Mouse (Mus musculus): ENCODE measurements around the gene Tent4b. TPM values are rescaled to one million over a fixed set of nuclear protein-coding genes. Genes with fewer than 3 reads are reported as not detected.
A peak's percentile ranks its signal among the peaks of the same experiment; 100 is the strongest.

Gene Tent4b
- polyA plus RNA-seq, 1 experiment from 2014 or later, result 5.3 TPM

DNA sequence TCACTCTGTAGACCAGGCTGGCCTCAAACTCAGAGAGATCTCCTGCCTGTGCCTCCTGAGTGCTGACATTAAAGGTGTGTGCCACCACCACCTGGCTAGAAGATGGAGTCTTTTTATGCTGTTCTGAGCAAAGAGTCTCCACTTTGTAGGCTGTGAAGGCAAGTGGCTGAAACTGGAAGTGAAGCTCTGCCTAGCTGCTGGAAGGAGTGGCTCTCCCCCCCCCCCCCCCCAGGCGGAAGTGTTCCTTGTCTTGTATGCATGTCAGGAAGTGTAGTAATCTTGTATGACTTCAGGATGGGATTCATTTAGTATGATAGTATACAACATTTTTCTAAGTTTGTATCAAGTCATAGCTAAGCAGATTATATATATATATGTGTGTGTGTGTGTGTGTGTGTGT, 29.8 kb downstream of the Tent4b start:
- H3K9me3 ChIP-seq (replicated peaks), result no peaks in the 10 kb centered on the region
- H3K27ac ChIP-seq, result no peak overlapping the region
- peaks cover 19% of the 10 kb centered on the region for H3K4me1 ChIP-seq (replicated peaks)
- H3K36me3 ChIP-seq, result no peaks in the 10 kb centered on the region
- no peak overlapping the region for H3K9ac ChIP-seq
- WGBS, result no CpG with 5 or more reads among the region's 1 CpGs
- H3K4me2 ChIP-seq, result no peak overlapping the region
- ATAC-seq (replicated peaks; ENCODE audit: insufficient number of reproducible peaks, insufficient read depth, low FRiP score, low read depth), result no peak
- H3K4me3 ChIP-seq, result no peak overlapping the region
- no peaks in the 10 kb centered on the region for H3K27me3 ChIP-seq

DNA sequence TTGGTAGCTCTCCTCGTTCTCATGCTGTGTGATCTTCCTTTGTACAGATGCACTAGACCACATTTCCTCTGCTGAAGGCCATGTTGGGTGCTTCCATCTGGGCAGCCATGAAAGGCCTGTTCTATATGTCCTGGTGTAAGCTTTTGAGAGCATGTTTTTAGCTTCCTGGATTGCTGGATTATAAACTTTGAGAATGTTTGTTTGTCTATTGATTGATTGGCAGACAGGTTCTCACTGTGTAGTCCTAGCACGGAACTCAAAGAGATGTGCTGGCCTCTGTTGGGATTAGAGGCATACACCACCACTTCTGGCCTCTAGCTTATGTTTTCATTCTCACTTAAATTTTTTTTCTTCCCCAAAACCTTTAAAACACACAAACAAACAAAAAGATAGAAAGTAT, 37.7 kb downstream of the Tent4b start:
- no peaks in the 10 kb centered on the region for H3K27me3 ChIP-seq
- no peak overlapping the region for H3K9ac ChIP-seq
- H3K4me3 ChIP-seq, result no peak overlapping the region
- H3K9me3 ChIP-seq (replicated peaks), result no peaks in the 10 kb centered on the region
- no peak for ATAC-seq (replicated peaks; ENCODE audit: insufficient number of reproducible peaks, insufficient read depth, low FRiP score, low read depth)
- no peaks in the 10 kb centered on the region for H3K36me3 ChIP-seq
- no peak overlapping the region for H3K27ac ChIP-seq
- 73% methylated on average over 2 of the region's 2 CpGs for WGBS
- peaks cover 3% of the 10 kb centered on the region; the same call in 1 of the 2 replicates for H3K4me1 ChIP-seq (replicated peaks)
- H3K4me2 ChIP-seq, result no peak overlapping the region

DNA sequence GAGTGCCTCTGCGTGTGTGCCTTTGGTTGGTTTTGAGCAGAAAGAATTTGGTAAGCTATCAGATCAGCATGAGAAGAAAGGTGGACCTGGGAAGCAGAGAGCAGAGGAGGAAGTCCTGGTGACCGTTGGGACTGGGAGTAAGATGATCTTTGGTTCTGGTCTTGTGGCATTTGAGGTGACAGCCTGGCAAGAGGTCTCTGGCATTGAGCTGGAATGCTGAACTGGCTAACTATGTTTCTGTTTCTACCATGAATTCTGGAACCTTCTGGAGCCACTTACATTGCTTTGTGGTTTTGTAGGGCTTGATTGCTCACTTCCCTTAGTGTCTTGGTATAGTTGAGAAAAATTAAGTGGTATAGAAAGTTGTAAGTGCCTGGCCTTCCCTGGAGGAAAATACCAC, 38.6 kb downstream of the Tent4b start:
- Histone ChIP-seq H3K27ac (no peak overlapping the region), H3K4me3 (no peak overlapping the region), H3K9me3 (replicated peaks) (no peaks in the 10 kb centered on the region), H3K27me3 (no peaks in the 10 kb centered on the region), H3K4me1 (replicated peaks) (peaks cover 3% of the 10 kb centered on the region; the same call in 1 of the 2 replicates), H3K36me3 (no peaks in the 10 kb centered on the region), H3K4me2 (no peak overlapping the region), H3K9ac (no peak overlapping the region)
- 65% methylated on average over 2 of the region's 2 CpGs for WGBS
- no peak for ATAC-seq (replicated peaks; ENCODE audit: insufficient number of reproducible peaks, insufficient read depth, low FRiP score, low read depth)

DNA sequence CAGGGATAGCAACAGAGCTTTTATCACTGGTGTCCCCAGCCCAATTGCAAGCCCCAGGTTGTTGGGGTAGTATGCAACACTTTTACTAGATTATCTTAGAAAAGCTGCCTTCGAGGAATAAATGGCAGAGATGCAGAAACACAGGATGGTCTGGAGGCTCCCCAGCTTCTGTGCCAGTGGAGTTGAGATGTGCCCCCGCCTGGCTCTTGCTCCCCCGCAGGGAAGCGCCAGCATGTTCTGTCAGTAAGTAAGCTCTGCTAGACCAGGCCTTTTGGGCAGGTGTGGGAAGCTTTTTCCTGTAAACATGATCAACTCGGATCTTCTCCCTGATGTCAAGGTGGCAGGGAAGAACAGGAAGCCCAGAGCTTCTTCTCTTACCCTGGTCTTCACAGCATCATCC, 40.3 kb downstream of the Tent4b start:
- Histone ChIP-seq H3K36me3 (0 out of 2 replicates have a peak, but pooled peaks cover 8% of the 10 kb centered on the region), H3K27me3 (no peaks in the 10 kb centered on the region), H3K27ac (no peak overlapping the region), H3K9me3 (replicated peaks) (no peaks in the 10 kb centered on the region), H3K4me3 (no peak overlapping the region), H3K4me1 (replicated peaks) (peaks cover 3% of the 10 kb centered on the region; the same call in 1 of the 2 replicates), H3K9ac (no peak overlapping the region), H3K4me2 (no peak overlapping the region)
- no peak for ATAC-seq (replicated peaks; ENCODE audit: insufficient number of reproducible peaks, insufficient read depth, low FRiP score, low read depth)
- WGBS, result 84% methylated on average over 5 of the region's 5 CpGs

DNA sequence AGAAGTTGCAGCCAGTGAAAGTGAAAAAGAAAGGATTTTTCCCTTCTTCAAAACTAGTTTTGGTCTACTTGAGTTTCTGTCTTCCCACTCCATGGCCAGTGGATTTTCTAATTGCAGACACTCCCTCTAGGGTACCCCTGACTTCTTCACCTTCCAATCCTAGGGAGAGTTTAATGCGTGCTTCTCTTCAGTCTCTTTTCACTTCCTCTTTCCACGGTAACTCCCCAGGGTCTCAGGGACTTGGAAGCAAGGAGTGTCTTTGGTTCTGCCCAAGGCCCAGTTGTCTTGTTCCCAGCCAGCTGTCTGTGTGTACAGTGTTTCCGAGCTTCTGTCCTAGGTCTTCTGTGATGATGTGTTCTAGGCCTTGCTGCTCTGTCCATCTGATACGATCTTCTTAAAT, 42.9 kb downstream of the Tent4b start:
- H3K36me3 ChIP-seq, result peaks cover 14% of the 10 kb centered on the region; the same call in 1 of the 2 replicates
- H3K4me3 ChIP-seq, result no peak overlapping the region
- H3K27ac ChIP-seq, result no peak overlapping the region
- no peak overlapping the region for H3K4me2 ChIP-seq
- no peaks in the 10 kb centered on the region for H3K9me3 ChIP-seq (replicated peaks)
- 0 out of 2 replicates have a peak, but pooled peaks cover 3% of the 10 kb centered on the region for H3K4me1 ChIP-seq (replicated peaks)
- no peak for ATAC-seq (replicated peaks; ENCODE audit: insufficient number of reproducible peaks, insufficient read depth, low FRiP score, low read depth)
- H3K27me3 ChIP-seq, result no peaks in the 10 kb centered on the region
- H3K9ac ChIP-seq, result no peak overlapping the region
- WGBS, result 73% methylated on average over 4 of the region's 4 CpGs

DNA sequence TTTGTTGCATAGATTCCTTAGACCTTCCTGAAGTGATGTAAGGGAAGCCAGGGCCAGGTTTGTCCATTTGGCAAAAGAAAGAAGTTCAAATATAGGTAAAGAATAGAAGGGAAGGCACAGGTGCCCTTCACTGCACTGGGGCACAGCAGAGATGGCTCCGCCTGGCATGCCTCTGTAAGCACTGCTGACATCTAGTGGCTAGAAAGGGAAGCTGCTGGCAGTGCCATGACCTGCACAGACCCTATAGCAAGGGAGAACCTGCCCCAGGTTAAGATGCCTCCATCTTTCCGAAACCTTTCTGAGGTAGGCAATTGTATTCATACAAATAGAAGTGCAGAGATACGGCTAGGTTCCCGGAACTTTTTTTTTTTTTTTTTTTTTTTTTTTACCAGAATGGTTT, 45.3 kb downstream of the Tent4b start:
- Histone ChIP-seq H3K9me3 (replicated peaks) (no peaks in the 10 kb centered on the region), H3K27ac (no peak overlapping the region), H3K9ac (no peak overlapping the region), H3K27me3 (no peaks in the 10 kb centered on the region), H3K4me3 (no peak overlapping the region), H3K4me2 (no peak overlapping the region), H3K4me1 (replicated peaks) (no peaks in the 10 kb centered on the region), H3K36me3 (peaks cover 25% of the 10 kb centered on the region)
- 79% methylated on average over 4 of the region's 4 CpGs for WGBS
- no peak for ATAC-seq (replicated peaks; ENCODE audit: insufficient number of reproducible peaks, insufficient read depth, low FRiP score, low read depth)

DNA sequence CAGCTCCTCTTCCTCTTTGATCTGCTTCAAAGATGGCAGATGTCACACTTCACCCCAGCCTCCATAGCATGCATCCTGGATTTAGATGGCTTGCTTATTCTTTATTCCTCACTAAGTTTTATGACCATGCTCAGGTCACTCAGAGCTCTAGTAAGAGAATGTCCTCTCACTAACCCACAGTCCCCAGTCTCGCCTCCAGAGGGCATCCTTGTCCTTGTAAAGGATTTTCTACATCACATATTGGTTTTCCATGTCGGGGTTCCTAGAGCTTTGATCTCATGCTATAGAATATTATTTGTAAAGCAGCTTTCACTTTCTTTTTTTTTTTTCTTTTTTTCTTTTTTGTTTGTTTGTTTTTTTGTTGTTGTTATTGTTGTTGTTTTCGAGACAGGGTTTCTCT, 53.8 kb downstream of the Tent4b start:
- Histone ChIP-seq H3K4me1 (replicated peaks) (no peaks in the 10 kb centered on the region), H3K4me2 (no peak overlapping the region), H3K27me3 (no peaks in the 10 kb centered on the region), H3K36me3 (peaks cover 57% of the 10 kb centered on the region), H3K27ac (no peak overlapping the region), H3K9ac (no peak overlapping the region), H3K9me3 (replicated peaks) (no peaks in the 10 kb centered on the region), H3K4me3 (no peak overlapping the region)
- WGBS, result 87% methylated on average over 3 of the region's 3 CpGs
- ATAC-seq (replicated peaks; ENCODE audit: insufficient number of reproducible peaks, insufficient read depth, low FRiP score, low read depth), result no peak

DNA sequence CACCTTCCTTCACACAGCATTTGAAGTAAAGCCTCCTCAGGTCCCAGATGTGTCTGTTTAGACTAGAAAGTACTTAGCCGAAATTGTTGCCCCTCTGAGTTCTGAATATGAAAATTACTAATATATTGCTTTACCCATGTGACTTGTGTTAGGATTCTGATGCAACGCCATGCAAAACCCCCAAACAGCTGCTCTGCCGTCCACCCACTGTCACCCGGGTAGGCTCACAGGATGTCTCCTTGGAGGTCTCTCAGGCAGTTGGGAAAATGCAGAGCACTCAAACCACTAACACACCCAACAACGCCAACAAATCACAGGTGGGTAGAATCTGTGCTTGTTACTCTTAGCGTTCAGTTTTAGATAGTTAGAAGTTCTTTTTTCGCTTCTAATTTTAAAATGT, 55.9 kb downstream of the Tent4b start:
- Histone ChIP-seq H3K9me3 (replicated peaks) (no peaks in the 10 kb centered on the region), H3K27me3 (no peaks in the 10 kb centered on the region), H3K36me3 (peaks cover 47% of the 10 kb centered on the region), H3K9ac (no peak overlapping the region), H3K27ac (no peak overlapping the region), H3K4me3 (no peak overlapping the region), H3K4me1 (replicated peaks) (no peaks in the 10 kb centered on the region), H3K4me2 (no peak overlapping the region)
- ATAC-seq (replicated peaks; ENCODE audit: insufficient number of reproducible peaks, insufficient read depth, low FRiP score, low read depth), result no peak
- WGBS, result 89% methylated on average over 7 of the region's 7 CpGs

DNA sequence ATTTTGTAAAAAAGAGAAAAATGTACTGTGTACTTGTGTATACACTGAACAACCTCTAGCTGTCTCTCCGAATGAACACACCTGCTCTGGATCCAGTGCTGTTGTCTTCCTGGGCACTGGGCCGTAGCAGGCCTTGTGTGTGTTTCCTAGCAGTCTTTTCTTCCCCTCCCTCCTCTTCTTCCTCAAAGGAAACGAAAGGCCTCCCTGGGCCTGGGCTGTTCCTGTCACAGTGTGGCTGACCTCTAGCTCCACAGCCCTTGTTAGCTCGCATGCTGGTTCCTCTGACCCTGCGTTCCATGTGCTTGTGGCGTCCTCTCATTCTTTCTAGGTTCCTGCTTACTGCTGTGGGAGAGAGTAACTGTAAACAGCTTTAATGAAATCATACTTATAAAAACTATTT, 59.0 kb downstream of the Tent4b start:
- no peaks in the 10 kb centered on the region for H3K9me3 ChIP-seq (replicated peaks)
- no peak for ATAC-seq (replicated peaks; ENCODE audit: insufficient number of reproducible peaks, insufficient read depth, low FRiP score, low read depth)
- H3K36me3 ChIP-seq, result peaks cover 24% of the 10 kb centered on the region
- H3K4me3 ChIP-seq, result no peak overlapping the region
- no peak overlapping the region for H3K4me2 ChIP-seq
- no peak overlapping the region for H3K27ac ChIP-seq
- WGBS, result 68% methylated on average over 6 of the region's 6 CpGs
- no peak overlapping the region for H3K9ac ChIP-seq
- H3K4me1 ChIP-seq (replicated peaks), result peaks cover 2% of the 10 kb centered on the region; the same call in 1 of the 2 replicates
- H3K27me3 ChIP-seq, result no peaks in the 10 kb centered on the region

DNA sequence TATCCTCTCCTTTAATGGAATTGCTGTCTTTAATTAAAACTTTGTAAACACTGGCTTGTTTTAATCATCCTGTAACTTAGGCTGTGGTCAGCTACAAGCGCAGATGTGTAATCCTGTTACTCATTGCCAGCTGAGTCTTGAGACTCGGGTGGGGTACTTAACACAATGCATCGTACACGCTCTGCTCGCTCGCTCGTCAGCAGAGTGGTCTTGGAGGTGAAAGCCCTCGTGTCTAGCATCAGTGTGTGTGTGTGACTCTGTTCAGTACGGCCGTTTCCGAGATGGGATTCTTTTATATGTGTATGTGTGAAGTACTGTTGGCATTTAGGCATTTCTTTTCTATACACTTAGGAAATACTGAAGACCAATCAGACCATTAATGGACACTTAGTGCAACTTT, 59.5 kb downstream of the Tent4b start:
- no peak overlapping the region for H3K4me2 ChIP-seq
- H3K4me1 ChIP-seq (replicated peaks), result peaks cover 2% of the 10 kb centered on the region; the same call in 1 of the 2 replicates
- WGBS, result 85% methylated on average over 11 of the region's 11 CpGs

DNA sequence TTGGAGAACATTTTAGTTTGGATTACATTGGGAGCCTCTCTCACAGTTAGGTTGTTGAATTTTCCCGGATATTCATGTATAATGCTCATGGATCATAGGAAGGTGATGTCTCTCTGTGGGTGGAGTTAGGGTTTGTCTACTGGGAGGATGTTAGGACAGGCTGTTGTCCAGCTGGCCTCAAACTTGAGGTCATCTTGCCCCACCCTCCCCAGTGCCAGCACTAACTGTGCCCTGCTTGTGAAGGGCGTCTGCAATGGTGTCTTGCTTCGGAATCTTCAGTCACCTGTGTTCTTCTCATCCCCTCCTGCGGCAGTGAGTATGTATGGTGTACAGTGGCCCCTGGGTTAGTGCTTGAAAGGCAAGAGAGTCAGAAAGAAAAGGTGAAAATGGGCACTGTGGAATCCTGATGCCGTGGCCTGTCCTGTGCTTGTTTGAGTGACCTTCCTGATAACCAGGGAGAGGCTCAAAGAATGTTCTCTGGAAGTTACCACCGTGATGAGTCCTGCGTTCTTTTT, 61.5 kb downstream of the Tent4b start:
- H3K9me3 ChIP-seq (replicated peaks), result no peaks in the 10 kb centered on the region
- H3K4me1 ChIP-seq (replicated peaks), result peaks cover 4% of the 10 kb centered on the region
- WGBS, result 72% methylated on average over 7 of the region's 7 CpGs
- no peak overlapping the region for H3K4me3 ChIP-seq
- no peak overlapping the region for H3K9ac ChIP-seq
- no peak overlapping the region for H3K4me2 ChIP-seq
- no peak overlapping the region for H3K27ac ChIP-seq
- H3K27me3 ChIP-seq, result no peaks in the 10 kb centered on the region
- peaks cover 8% of the 10 kb centered on the region for H3K36me3 ChIP-seq
- no peak for ATAC-seq (replicated peaks; ENCODE audit: insufficient number of reproducible peaks, insufficient read depth, low FRiP score, low read depth)

More for the DNA sequence above, 59.5 kb downstream of the Tent4b start:
- H3K27me3 ChIP-seq, result no peaks in the 10 kb centered on the region
- no peak overlapping the region for H3K9ac ChIP-seq
- H3K36me3 ChIP-seq, result peaks cover 23% of the 10 kb centered on the region
- no peak for ATAC-seq (replicated peaks; ENCODE audit: insufficient number of reproducible peaks, insufficient read depth, low FRiP score, low read depth)
- no peaks in the 10 kb centered on the region for H3K9me3 ChIP-seq (replicated peaks)
- H3K27ac ChIP-seq, result no peak overlapping the region
- no peak overlapping the region for H3K4me3 ChIP-seq

DNA sequence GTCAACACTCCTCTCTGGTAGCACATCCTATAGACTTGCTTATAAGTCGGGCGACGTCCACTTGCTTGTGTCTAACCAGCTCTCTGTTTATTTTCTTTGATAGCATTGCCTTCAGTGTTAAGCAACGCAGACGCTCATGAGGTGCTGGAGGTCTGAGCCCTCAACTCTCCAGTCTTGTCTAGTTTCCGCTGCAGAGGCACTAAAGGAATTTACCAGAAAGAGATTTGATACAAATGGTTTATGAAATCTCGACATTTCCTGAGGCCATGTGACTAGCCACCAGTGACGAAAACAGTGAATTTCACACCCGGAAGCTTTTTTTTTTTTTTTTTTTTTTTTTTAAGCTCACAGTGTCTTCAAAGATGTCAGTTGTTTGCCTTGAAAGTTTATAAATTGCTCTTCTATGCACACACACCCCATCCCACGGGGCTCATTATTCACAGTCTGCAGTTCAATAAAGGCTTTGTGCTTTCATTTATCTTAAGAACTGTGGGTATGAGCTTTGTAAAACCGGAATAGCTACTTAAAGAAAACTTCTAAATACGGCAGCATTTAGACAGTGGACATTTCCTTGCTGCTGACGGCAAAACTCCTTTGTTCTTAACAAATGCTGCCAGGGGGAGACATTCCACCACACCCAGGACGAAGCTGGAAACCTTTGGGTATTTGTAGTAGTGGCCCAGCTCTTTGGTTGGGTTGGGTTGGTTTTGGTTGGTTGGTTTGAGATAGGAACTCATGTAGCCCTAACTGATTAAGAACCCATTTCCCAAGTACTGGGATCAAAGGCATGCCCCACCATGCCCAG, 64.0 kb downstream of the Tent4b start:
- no peak overlapping the region for H3K4me2 ChIP-seq
- H3K9me3 ChIP-seq (replicated peaks), result no peaks in the 10 kb centered on the region
- H3K36me3 ChIP-seq, result no peaks in the 10 kb centered on the region
- 48% methylated on average over 14 of the region's 14 CpGs for WGBS
- H3K9ac ChIP-seq, result no peak overlapping the region
- H3K4me1 ChIP-seq (replicated peaks), result peaks cover 9% of the 10 kb centered on the region
- no peak overlapping the region for H3K4me3 ChIP-seq
- no peaks in the 10 kb centered on the region for H3K27me3 ChIP-seq
- 0 out of 2 replicates have a peak overlapping the region, but pooled peaks have one; percentile 26 for H3K27ac ChIP-seq
- no peak for ATAC-seq (replicated peaks; ENCODE audit: insufficient number of reproducible peaks, insufficient read depth, low FRiP score, low read depth)
